Mouse (Mus musculus): ENCODE measurements around the gene Irx6.

The Irx6 gene

GRCm38 (mm10) chr8:92674244-92675128, at the start of gene Irx6:
Irx6 (plus strand) TSS chr8:92674288.
- no peak for DNase-seq (ENCODE audit: extremely low read depth, low read depth)

- no peak for DNase-seq (ENCODE audit: extremely low read depth, low read depth)
Measured at GRCm38 (mm10) chr8:92628711-92629650, 45.1 kb upstream of the Irx6 start.

- no peak for DNase-seq (ENCODE audit: extremely low read depth, low read depth)
Measured at GRCm38 (mm10) chr8:92633199-92633598, 40.9 kb upstream of the Irx6 start.

- DNase-seq (ENCODE audit: extremely low read depth, low read depth) = no peak
Measured at GRCm38 (mm10) chr8:92640820-92641219, 33.3 kb upstream of the Irx6 start.

GRCm38 (mm10) chr8:92646637-92647036, 27.5 kb upstream of the Irx6 start:
- DNase-seq (ENCODE audit: extremely low read depth, low read depth) = no peak

- DNase-seq (ENCODE audit: extremely low read depth, low read depth) = no peak
Measured at GRCm38 (mm10) chr8:92664207-92664606, 9.9 kb upstream of the Irx6 start.

- no peak for DNase-seq (ENCODE audit: extremely low read depth, low read depth)
Measured at GRCm38 (mm10) chr8:92670236-92670635, 3.9 kb upstream of the Irx6 start.

GRCm38 (mm10) chr8:92670656-92671195, 3.4 kb upstream of the Irx6 start:
- no peak for DNase-seq (ENCODE audit: extremely low read depth, low read depth)

- DNase-seq (ENCODE audit: extremely low read depth, low read depth) = no peak
Measured at GRCm38 (mm10) chr8:92671892-92672291, 2.2 kb upstream of the Irx6 start.

- no peak for DNase-seq (ENCODE audit: extremely low read depth, low read depth)
Measured at GRCm38 (mm10) chr8:92673101-92673500, 987 bp upstream of the Irx6 start.

- DNase-seq (ENCODE audit: extremely low read depth, low read depth) = no peak
Measured at GRCm38 (mm10) chr8:92673555-92674243, 389 bp upstream of the Irx6 start.

- no peak for DNase-seq (ENCODE audit: extremely low read depth, low read depth)
Measured at GRCm38 (mm10) chr8:92678407-92678806, 4.3 kb downstream of the Irx6 start.

- DNase-seq (ENCODE audit: extremely low read depth, low read depth) = no peak
Measured at GRCm38 (mm10) chr8:92697361-92697760, 23.3 kb downstream of the Irx6 start.

GRCm38 (mm10) chr8:92698411-92698810, 24.3 kb downstream of the Irx6 start:
- DNase-seq (ENCODE audit: extremely low read depth, low read depth) = no peak

GRCm38 (mm10) chr8:92699922-92700540, 25.9 kb downstream of the Irx6 start:
- DNase-seq (ENCODE audit: extremely low read depth, low read depth) = no peak

GRCm38 (mm10) chr8:92703375-92703774, 29.3 kb downstream of the Irx6 start:
- DNase-seq (ENCODE audit: extremely low read depth, low read depth) = no peak

- no peak for DNase-seq (ENCODE audit: extremely low read depth, low read depth)
Measured at GRCm38 (mm10) chr8:92706311-92706710, 32.2 kb downstream of the Irx6 start.

- no peak for DNase-seq (ENCODE audit: extremely low read depth, low read depth)
Measured at GRCm38 (mm10) chr8:92713286-92713685, 39.2 kb downstream of the Irx6 start.

- DNase-seq (ENCODE audit: extremely low read depth, low read depth) = no peak
Measured at GRCm38 (mm10) chr8:92717418-92717817, 43.3 kb downstream of the Irx6 start.

GRCm38 (mm10) chr8:92718057-92718456, 44.0 kb downstream of the Irx6 start:
- no peak for DNase-seq (ENCODE audit: extremely low read depth, low read depth)
